Mouse (Mus musculus): ENCODE data around the gene Sntg2.

Sntg2 gene

GRCm38 (mm10) chr12:30204457-30204856 is 168.7 kb downstream of the Sntg2 start:
- no peak for DNase-seq (ENCODE audit: low read depth, low spot score)

GRCm38 (mm10) chr12:30202763-30203162 is 170.4 kb downstream of the Sntg2 start:
- no peak for DNase-seq (ENCODE audit: low read depth, low spot score)

- peak; percentile 29 for DNase-seq (ENCODE audit: low read depth, low spot score)
These were observed 172.1 kb downstream of the Sntg2 start for GRCm38 (mm10) chr12:30201031-30201430.

DNA sequence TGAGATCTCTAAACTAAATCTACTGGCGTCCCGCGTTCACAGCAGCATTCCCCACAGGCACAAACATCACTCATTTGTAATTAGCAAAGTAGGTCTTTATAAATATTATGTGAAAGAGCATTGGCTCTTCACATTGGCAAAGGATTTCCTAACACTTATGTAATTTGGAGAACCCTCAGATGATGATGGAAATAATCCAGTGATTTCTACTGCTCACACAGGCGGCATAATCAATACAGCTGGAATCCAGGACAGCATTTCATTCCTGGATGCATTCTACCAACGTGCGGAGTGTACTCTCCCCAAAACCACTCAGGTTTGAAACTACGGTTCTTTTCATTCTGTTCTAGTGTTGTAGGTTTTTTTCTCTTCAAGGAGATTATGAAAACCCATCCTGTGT is 172.6 kb downstream of the Sntg2 start:
- no peak for DNase-seq (ENCODE audit: low read depth, low spot score)

DNA sequence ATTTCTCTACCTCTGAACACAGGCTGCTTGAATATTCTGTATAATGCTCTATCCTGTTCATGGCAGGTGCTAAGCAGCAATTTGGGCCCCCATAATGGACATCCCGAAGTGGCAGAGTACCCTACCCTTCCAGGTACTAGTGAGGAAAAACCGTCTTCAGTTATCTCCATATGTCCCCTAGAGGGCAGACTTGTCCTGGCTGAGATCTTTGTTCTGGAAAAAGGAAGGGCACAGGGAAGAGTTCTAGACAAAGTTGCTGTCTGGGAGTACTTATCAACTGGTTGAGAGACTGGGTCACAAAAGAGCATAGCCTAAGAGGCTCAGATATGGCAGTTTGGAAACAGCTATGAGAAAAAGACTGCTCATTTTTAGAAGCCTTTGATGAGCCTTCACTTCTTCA is 173.4 kb downstream of the Sntg2 start:
- DNase-seq (ENCODE audit: low read depth, low spot score) = peak; percentile 69

DNA sequence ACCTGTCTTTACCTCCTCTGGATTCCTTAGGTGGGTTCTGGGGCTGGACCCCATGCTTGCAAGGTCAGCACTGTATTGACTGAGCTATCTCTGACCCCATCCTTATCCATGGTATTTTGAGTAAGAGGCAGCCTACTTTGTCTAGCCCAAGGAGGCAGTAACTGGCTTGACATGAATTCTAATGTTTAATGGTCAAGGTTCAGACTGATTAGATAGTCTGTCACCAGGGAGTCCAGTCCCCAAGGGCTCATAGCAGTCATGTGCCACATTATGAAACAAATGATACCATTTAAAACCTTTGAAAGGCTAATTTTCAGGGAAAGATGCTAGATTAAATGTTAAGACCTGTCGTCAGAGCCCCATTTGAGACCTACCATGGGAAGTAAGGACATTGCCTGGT is 174.9 kb downstream of the Sntg2 start:
- no peak for DNase-seq (ENCODE audit: low read depth, low spot score)

DNA sequence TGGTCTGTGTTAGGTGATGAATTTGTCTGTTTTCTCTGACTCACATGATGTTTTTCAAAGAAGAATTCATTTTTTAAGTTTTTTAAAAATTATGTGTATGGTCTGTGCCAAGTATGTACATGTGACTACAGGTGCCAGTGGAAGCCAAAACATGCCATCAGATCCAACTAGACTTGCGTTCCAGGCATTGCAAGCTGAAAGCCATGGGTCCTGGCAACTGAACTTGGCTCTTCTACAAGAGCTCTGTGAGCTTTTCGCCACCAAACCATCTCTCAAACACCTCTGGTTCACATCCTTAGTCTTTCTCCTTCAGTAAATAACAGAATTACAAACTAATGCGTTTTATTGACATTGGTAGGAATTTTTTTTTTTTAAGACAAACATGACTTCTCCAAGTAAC is 191.5 kb downstream of the Sntg2 start:
- DNase-seq (ENCODE audit: low read depth, low spot score) = no peak

- DNase-seq (ENCODE audit: low read depth, low spot score) = peak; percentile 28
These were observed 193.6 kb downstream of the Sntg2 start for GRCm38 (mm10) chr12:30179623-30180022.

DNA sequence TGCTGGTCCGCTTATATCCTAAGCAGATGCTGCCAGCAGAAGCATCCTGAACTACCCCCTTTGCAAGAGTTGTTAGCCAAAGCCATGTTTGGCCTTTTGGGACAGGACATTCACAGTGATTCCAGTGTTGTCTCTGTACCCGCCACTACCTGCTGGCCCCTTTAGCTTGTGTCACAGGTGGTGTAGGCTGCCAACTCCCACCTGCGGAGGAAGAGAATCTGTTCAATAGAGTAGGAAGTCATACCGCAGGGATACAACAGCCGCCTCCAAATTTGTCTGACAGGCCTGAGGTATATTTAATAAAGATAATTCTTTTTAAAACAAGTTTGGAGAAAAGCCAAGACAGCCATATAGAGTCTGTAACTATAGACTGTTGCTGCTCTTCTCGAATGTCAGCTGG is 195.2 kb downstream of the Sntg2 start:
- DNase-seq (ENCODE audit: low read depth, low spot score) = peak; percentile 25

DNA sequence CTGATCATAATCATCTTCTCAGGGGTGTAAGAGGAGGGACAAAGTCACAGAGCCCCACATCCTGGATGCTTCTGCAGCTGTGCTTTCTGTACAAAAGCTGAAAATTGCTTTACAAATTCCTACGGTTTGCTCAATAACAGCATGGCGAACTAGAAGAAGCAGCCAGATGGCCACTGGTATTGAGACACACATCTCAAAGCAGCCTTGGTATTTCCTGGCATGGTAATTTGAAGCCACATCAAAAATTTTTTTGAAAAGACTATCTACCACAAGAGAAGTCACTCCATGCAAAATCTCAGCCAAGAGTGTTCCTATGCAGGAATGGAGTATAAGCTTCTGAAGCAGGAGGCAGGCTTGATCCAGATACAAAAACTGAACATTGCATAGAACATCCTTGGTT is 195.6 kb downstream of the Sntg2 start:
- DNase-seq (ENCODE audit: low read depth, low spot score) = peak; percentile 44

DNA sequence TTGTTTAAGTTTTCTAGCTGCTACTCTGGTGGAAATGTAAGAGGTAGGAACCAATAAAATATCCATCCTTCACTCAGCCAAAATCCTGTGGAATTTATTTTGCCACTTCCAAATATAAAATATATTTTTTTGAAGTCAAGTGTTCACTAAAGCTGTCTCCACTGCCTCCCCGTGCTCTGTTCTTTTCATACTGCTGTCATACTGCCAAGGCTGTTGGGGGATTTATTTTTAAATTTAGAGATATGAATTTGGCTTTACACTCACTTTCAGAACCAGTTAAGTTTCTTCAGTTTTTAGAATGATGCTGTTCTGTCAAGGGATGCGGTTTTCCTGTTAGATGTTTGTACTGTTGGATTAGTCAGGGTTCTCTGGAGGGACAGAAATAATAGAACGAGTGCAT is 204.7 kb downstream of the Sntg2 start:
- DNase-seq (ENCODE audit: low read depth, low spot score) = peak; percentile 79

- no peak for DNase-seq (ENCODE audit: low read depth, low spot score)
These were observed 208.6 kb downstream of the Sntg2 start for GRCm38 (mm10) chr12:30164538-30164937.

GRCm38 (mm10) chr12:30164005-30164404 is 209.2 kb downstream of the Sntg2 start:
- no peak for DNase-seq (ENCODE audit: low read depth, low spot score)

DNA sequence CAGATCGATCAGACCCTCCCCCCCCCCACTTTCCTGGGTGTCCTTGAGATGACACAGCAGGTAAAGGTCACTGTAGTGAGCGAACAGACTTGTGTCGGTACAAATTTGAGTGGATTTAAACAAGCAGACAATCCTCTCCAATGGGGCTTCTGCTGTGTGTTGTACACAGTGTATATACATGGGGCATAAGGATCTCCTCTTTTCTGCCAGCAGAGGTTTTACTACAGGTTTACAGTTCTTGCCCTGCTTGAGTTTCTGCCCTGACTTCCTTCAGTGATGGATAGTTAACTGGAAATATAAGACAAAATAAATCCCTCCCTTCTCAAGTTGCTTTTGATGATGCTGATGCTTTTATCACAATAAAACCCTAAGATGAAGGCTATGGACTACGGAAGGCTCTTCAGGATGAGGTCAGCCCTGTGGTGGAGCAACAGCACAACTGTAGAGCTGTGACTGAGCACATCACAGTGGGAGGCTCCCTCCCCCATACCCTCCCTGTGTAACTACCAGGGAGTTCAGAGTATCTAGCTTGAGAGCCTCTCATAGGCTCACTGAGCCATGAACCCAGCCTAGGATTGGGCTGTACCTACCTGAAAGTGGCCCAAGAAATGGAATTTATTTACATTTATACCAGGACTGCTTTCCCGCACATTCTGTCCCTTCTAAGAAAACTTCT is 211.3 kb downstream of the Sntg2 start:
- no peak for DNase-seq (ENCODE audit: low read depth, low spot score)

- peak; percentile 26 for DNase-seq (ENCODE audit: low read depth, low spot score)
These were observed 212.7 kb downstream of the Sntg2 start for GRCm38 (mm10) chr12:30160475-30160874.

- DNase-seq (ENCODE audit: low read depth, low spot score) = no peak
These were observed 213.4 kb downstream of the Sntg2 start for GRCm38 (mm10) chr12:30159788-30160187.

DNA sequence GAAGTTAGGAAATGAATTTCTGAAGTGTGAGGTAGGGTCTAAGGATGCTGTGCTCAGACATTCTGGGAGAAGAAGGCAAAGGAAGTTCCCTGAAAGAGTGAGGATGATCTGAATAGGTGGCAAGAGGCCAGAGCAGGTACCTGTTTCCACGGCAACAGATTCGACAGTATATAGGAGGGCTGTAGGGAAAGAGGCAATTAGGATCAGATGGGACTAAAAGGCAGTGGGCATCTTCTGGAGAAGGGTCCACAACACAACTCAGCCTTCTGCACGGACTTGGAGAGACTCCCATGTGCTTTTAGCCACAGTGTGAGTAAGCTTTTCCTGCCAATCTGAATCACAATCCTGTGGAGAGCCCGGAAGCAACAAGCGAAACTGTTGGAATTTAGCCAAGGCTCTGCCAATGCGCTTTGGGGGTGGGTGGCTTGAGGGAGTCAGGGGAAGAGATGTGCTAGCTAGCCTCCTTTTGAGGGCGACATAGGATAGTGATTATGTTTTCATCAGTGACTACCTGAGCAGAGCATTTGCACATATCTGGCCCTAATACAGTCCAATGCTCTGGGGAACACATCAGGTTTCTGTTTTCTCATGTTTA is 219.0 kb downstream of the Sntg2 start:
- DNase-seq (ENCODE audit: low read depth, low spot score) = peak; percentile 50

DNA sequence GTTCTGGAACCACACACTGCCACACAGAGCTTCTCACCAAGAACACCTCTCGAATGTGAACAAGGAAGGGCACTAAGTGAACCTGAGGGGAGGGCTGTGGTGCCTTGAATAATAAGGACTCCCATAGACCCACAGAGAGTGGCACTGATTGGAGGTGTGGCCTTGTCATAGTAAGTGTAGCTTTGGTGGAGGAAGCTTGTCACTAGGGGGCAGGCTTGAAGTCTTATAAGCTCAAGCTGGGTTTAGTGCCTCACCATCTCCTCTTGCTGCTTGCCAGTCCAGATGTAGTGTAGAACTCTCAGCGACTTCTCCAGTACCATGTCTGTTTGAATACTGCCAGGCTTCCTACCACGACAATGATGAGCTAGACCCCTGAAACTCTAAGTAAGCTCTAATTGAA is 231.1 kb downstream of the Sntg2 start:
- peak; percentile 68 for DNase-seq (ENCODE audit: low read depth, low spot score)

DNA sequence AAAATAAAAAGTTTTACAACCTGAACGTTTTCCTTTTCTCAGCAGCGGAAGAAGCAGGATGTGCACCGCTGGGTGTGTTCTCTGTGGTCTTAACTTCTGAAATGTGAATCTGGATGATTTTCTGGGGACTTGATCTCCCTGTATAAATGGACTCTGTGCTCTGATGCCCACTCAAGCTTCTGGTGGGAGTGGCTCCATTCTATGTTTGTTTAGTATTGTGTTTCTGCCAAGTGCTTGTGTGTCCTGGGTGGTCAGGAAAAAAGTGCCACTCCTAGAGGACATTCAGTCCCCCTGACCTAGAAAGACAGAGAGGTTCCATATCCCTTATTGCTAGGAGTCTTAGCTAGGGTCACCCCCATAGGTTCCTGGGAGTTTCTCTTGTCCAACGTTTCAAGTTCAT is 240.7 kb downstream of the Sntg2 start, which contains the start of gene Tpo:
Gene Tpo, minus strand, starts transcription at position 101 of the 400 bp plus-strand sequence.
- DNase-seq (ENCODE audit: low read depth, low spot score) = no peak

DNA sequence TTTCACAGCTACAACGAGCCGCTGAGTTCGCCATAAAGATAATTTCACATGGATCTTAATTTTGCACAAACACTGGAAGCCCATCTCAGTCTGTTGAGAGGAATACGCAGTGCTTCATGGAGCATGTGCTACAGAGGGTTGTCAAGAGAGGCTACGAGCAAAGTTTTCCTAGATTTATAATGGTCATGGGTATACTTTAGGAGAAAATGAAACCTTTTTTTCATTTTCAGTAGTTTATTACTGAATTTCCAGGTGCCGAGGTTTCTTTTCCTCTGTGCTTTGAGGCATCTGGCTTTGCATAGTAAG is 243.8 kb downstream of the Sntg2 start:
- no peak for DNase-seq (ENCODE audit: low read depth, low spot score)

GRCm38 (mm10) chr12:30128561-30129410 is 244.4 kb downstream of the Sntg2 start:
- DNase-seq (ENCODE audit: low read depth, low spot score) = peak; percentile 86

All from brain, adult 2 months (tissue).